16 mouse cellular contexts compared by ENCODE assay signal in genomic region chrX:53139641-53140040, GRCm38 (mm10).
"Had no signal": no experiment of that assay in that cellular context is flagged by ENCODE, and none has a peak within 500 bp of the region (broad histone marks: within the 10 kb centered on the region; RNA-seq: fewer than 3 reads in every experiment).

No protein-coding gene starts in this region.

- H3K27ac ChIP-seq: neural tube, embryonic 13.5 days; neural tube, embryonic 15.5 days; stomach, embryonic 15.5 days; stomach, postnatal 0 days had no signal

- H3K9me3 ChIP-seq: neural tube, embryonic 13.5 days; neural tube, embryonic 15.5 days; stomach, embryonic 15.5 days had no signal

- H3K36me3 ChIP-seq: neural tube, embryonic 13.5 days; neural tube, embryonic 15.5 days; stomach, embryonic 15.5 days had no signal

- H3K9ac ChIP-seq: neural tube, embryonic 13.5 days; neural tube, embryonic 15.5 days; stomach, embryonic 15.5 days had no signal

- H3K4me2 ChIP-seq: neural tube, embryonic 13.5 days; neural tube, embryonic 15.5 days; stomach, embryonic 15.5 days had no signal

- DNase-seq: retina, postnatal 1 day; right cerebral cortex, adult 18-20 months; right cerebral cortex, postnatal 14 days; right cerebral cortex, postnatal 25 days; right cerebral cortex, postnatal 4 days; spleen, adult 18-20 months; thymus, adult 18-20 months; thymus, adult 2 months; thymus, postnatal 14 days; thymus, postnatal 25 days; thymus, postnatal 36 days; thymus, postnatal 4 days had no signal

- H3K27me3 ChIP-seq: neural tube, embryonic 13.5 days; neural tube, embryonic 15.5 days; stomach, embryonic 15.5 days had no signal

- H3K4me3 ChIP-seq: neural tube, embryonic 13.5 days; neural tube, embryonic 15.5 days; stomach, embryonic 15.5 days had no signal

- H3K4me1 ChIP-seq: neural tube, embryonic 13.5 days; neural tube, embryonic 15.5 days; stomach, embryonic 15.5 days had no signal
